Mouse (Mus musculus) liver, embryonic 15.5 days (tissue): ENCODE measurements around the gene Zfp36l2. TPM values are rescaled to one million over a fixed set of nuclear protein-coding genes. Genes with fewer than 3 reads are reported as not detected.
"Not testable (repeated sequence)": the region's sequence is repeated elsewhere in the genome, so short reads cannot be mapped to it uniquely, and the experiment has no call there.

ENCODE experiments used
- ATAC-seq: fragments of 200-750 bp; cut with Nextera tagmentation; 2 replicates; pipeline ENCODE4 v1.8.0; 2017; ENCODE audit warnings: moderate number of reproducible peaks, mild to moderate bottlenecking, moderate library complexity; ENCODE audit not compliant: insufficient read depth
- H3K27ac ChIP-seq: fragments of 300-500 bp; sonication (generic); replicated peaks from 2 replicates; pipeline ENCODE4 v1.5.1; 2015; ENCODE audit warnings: mild to moderate bottlenecking, inconsistent platforms
- H3K27me3 ChIP-seq: fragments of 300-500 bp; sonication (generic); 2 replicates; pipeline ENCODE4 v1.6.1; 2015; ENCODE audit warnings: mild to moderate bottlenecking, inconsistent platforms
- H3K36me3 ChIP-seq: fragments of 300-500 bp; sonication (generic); replicated peaks from 2 replicates; pipeline ENCODE4 v1.6.1; 2015; ENCODE audit warnings: moderate library complexity, mild to moderate bottlenecking, inconsistent platforms
- H3K4me1 ChIP-seq: fragments of 300-500 bp; sonication (generic); replicated peaks from 2 replicates; pipeline ENCODE4 v1.6.1; 2015; ENCODE audit warnings: inconsistent platforms
- H3K4me2 ChIP-seq: fragments of 300-500 bp; sonication (generic); 2 replicates; pipeline ENCODE4 v1.6.1; 2015; ENCODE audit warnings: moderate library complexity, mild to moderate bottlenecking, inconsistent platforms
- H3K4me3 ChIP-seq: fragments of 300-500 bp; sonication (generic); replicated peaks from 2 replicates; pipeline ENCODE4 v1.5.1; 2015; ENCODE audit warnings: mild to moderate bottlenecking, inconsistent platforms
- H3K9ac ChIP-seq: fragments of 300-500 bp; sonication (generic); 2 replicates; pipeline ENCODE4 v1.6.1; 2015; ENCODE audit warnings: moderate library complexity, mild to moderate bottlenecking, inconsistent platforms
- H3K9me3 ChIP-seq: fragments of 300-500 bp; sonication (generic); replicated peaks from 2 replicates; pipeline ENCODE4 v1.6.1; 2016; ENCODE audit warnings: inconsistent platforms
- WGBS: fragments of 180-500 bp; shearing (Covaris S2); methylation state at CpG from one replicate; pipeline ENCODE4 v1.1.7; 2015; ENCODE audit warnings: mixed read lengths; ENCODE audit not compliant: insufficient replicate concordance; 5-methylcytosine and 5-hydroxymethylcytosine counted together
- polyA plus RNA-seq: library from polyadenylated mRNA; unstranded; fragments of >200 nt; fragmentation: Nextera tagmentation; extraction: Ambion mirVana; gene quantifications from 2 replicates; pipeline ENCODE4 v1.2.1, GENCODE M21; 2015

The Zfp36l2 gene
- polyA plus RNA-seq, 1 experiment from 2014 or later, result 7.4 TPM

GRCm38 (mm10) chr17:84218841-84219240, 31.1 kb upstream of the Zfp36l2 start:
- 90% methylated on average over 2 of the region's 2 CpGs for WGBS
- ATAC-seq, result 0 out of 2 replicates have a peak, but pooled peaks have one; percentile 22
- not testable (repeated sequence) for H3K4me2 ChIP-seq, H3K27ac ChIP-seq, H3K9me3 ChIP-seq, H3K9ac ChIP-seq, H3K27me3 ChIP-seq, H3K4me3 ChIP-seq, H3K36me3 ChIP-seq
- peaks cover 11% of the 10 kb centered on the region for H3K4me1 ChIP-seq

GRCm38 (mm10) chr17:84217696-84218095, 29.9 kb upstream of the Zfp36l2 start:
- peaks cover 11% of the 10 kb centered on the region for H3K4me1 ChIP-seq
- H3K9ac ChIP-seq, result no peak overlapping the region
- no peak overlapping the region for H3K27ac ChIP-seq
- H3K4me2 ChIP-seq, result no peak overlapping the region
- no peaks in the 10 kb centered on the region for H3K27me3 ChIP-seq
- H3K4me3 ChIP-seq, result no peak overlapping the region
- peaks cover 9% of the 10 kb centered on the region for H3K36me3 ChIP-seq
- no peak for ATAC-seq
- 74% methylated on average over 3 of the region's 3 CpGs for WGBS
- H3K9me3 ChIP-seq, result no peaks in the 10 kb centered on the region

DNA sequence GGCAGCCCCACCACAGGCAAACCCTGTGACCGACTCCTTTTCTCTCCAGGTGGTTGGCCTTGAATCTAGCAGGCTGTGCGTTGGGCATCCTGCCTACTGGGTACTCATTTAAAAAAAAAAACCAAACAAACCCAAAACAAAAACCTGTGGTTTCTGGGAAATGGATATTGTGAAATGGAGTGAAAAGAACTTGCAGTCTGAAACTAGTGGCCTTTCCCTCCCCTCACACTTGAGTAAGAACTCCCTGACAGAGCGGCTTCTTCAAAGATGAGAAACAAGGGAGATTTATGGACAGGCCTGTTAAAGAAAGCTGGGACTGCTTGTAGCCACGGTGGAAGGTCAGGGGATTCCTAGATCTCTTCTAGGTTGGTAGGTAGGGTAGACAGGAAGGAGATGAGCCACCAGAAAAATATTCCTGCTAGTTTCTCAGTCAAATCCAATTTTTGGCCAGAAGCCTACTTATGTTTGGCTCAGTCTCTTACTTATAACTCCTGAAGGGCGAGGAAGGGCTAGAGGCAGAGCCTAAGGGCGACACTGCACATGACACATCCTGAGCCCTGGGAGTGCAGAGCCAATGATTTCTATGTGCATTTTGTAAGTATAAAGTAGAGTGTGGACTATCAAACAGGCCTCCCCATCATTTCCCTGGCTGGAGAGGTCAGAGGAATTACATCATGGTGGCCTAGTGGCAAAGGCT, 27.7 kb upstream of the Zfp36l2 start:
- no peak for ATAC-seq
- Histone ChIP-seq H3K27me3 (no peaks in the 10 kb centered on the region), H3K9ac (no peak overlapping the region), H3K27ac (no peak overlapping the region), H3K4me3 (no peak overlapping the region), H3K36me3 (peaks cover 9% of the 10 kb centered on the region), H3K4me2 (no peak overlapping the region), H3K9me3 (no peaks in the 10 kb centered on the region), H3K4me1 (peaks cover 11% of the 10 kb centered on the region)
- 62% methylated on average over 6 of the region's 6 CpGs for WGBS

GRCm38 (mm10) chr17:84213464-84213863, 25.7 kb upstream of the Zfp36l2 start:
- no peak overlapping the region for H3K9ac ChIP-seq
- H3K4me1 ChIP-seq, result peaks cover under 1% of the 10 kb centered on the region
- no peak overlapping the region for H3K4me3 ChIP-seq
- H3K27me3 ChIP-seq, result no peaks in the 10 kb centered on the region
- no peaks in the 10 kb centered on the region for H3K9me3 ChIP-seq
- ATAC-seq, result no peak
- 72% methylated on average over 3 of the region's 3 CpGs for WGBS
- H3K4me2 ChIP-seq, result no peak overlapping the region
- no peaks in the 10 kb centered on the region for H3K36me3 ChIP-seq
- H3K27ac ChIP-seq, result no peak overlapping the region

DNA sequence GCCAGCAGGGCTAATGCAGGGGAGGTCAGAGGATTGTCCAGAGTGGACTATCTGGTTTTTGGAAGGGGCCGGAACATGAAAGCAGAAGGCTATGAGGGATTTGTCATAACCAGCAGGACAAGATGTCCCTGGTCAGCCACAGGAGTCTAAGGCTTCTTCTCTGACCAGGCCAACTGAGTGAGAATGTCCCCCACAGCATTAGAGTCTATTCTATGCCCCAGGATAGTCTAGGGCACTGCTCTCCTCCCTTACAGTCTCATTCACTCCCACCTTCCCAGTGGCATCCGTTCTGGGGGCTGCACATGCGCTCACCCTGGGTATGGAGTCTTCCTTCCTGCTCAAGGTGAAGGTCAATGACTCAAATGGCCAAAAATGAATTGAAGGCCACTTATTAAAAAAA, 19.9 kb upstream of the Zfp36l2 start:
- no peaks in the 10 kb centered on the region for H3K27me3 ChIP-seq
- no peak overlapping the region for H3K27ac ChIP-seq
- no peak overlapping the region for H3K4me3 ChIP-seq
- no peak for ATAC-seq
- 76% methylated on average over 3 of the region's 3 CpGs for WGBS
- peaks cover 8% of the 10 kb centered on the region; the same call in 1 of the 2 replicates for H3K4me1 ChIP-seq
- no peaks in the 10 kb centered on the region for H3K9me3 ChIP-seq
- H3K36me3 ChIP-seq, result no peaks in the 10 kb centered on the region
- no peak overlapping the region for H3K9ac ChIP-seq
- H3K4me2 ChIP-seq, result no peak overlapping the region

DNA sequence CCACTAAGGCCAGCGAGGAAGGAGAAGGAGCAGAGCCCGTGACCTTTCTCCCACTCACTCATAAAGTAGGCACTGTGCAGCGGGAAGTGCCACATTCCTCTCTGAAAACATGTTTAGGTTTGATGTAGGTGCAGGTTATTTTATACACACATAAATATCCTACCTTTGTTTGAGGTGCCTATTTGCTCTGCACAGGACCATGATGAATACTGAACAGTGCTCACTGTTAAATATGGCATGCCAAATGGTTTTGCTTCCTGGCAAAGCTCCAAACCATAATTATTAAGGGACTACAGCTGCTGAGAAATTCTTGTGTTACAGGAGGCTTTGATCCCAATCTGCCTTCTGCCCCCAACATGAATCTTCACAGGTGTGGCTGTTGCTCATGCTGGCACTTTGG, 18.5 kb upstream of the Zfp36l2 start:
- no peaks in the 10 kb centered on the region for H3K36me3 ChIP-seq
- H3K4me2 ChIP-seq, result no peak overlapping the region
- ATAC-seq, result no peak
- WGBS, result 73% methylated on average over 3 of the region's 3 CpGs
- H3K9me3 ChIP-seq, result no peaks in the 10 kb centered on the region
- no peak overlapping the region for H3K4me3 ChIP-seq
- peaks cover 8% of the 10 kb centered on the region; the same call in 1 of the 2 replicates for H3K4me1 ChIP-seq
- H3K9ac ChIP-seq, result no peak overlapping the region
- H3K27me3 ChIP-seq, result no peaks in the 10 kb centered on the region
- no peak overlapping the region for H3K27ac ChIP-seq

GRCm38 (mm10) chr17:84204962-84205361, 17.2 kb upstream of the Zfp36l2 start:
- Histone ChIP-seq H3K27me3 (no peaks in the 10 kb centered on the region), H3K36me3 (no peaks in the 10 kb centered on the region), H3K4me1 (peaks cover 11% of the 10 kb centered on the region; the same call in 1 of the 2 replicates), H3K27ac (no peak overlapping the region), H3K9ac (no peak overlapping the region), H3K9me3 (no peaks in the 10 kb centered on the region), H3K4me3 (no peak overlapping the region), H3K4me2 (no peak overlapping the region)
- 69% methylated on average over 5 of the region's 5 CpGs for WGBS
- no peak for ATAC-seq

DNA sequence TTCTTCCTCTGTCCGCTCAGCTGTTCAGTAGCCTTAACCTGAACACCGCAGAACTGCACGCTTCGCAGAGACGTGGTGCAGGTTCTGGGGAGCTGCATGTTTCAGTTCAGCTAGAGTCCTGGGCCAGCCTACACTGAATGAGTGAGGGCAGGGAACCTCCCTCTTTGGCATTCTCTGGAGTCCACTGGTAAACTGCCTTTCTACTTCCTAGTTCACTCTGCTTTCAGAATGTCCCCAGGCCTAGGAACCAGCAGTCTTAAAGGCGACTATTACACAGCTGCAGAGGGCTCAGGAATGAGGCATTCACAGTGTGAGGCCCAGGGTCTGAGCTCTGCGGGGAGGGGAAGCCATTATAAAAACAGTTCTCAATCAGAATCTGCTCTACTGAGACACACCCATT, 15.6 kb upstream of the Zfp36l2 start:
- Histone ChIP-seq H3K4me2 (no peak overlapping the region), H3K4me1 (peaks cover 14% of the 10 kb centered on the region), H3K27me3 (no peaks in the 10 kb centered on the region), H3K36me3 (no peaks in the 10 kb centered on the region), H3K27ac (no peak overlapping the region), H3K9me3 (no peaks in the 10 kb centered on the region), H3K4me3 (no peak overlapping the region), H3K9ac (no peak overlapping the region)
- WGBS, result 80% methylated on average over 7 of the region's 7 CpGs
- ATAC-seq, result no peak

GRCm38 (mm10) chr17:84201183-84201582, 13.4 kb upstream of the Zfp36l2 start:
- Histone ChIP-seq H3K36me3 (no peaks in the 10 kb centered on the region), H3K4me1 (peaks cover 18% of the 10 kb centered on the region), H3K9me3 (no peaks in the 10 kb centered on the region), H3K4me3 (no peak overlapping the region), H3K27me3 (no peaks in the 10 kb centered on the region), H3K9ac (no peak overlapping the region), H3K4me2 (no peak overlapping the region), H3K27ac (no peak overlapping the region)
- WGBS, result 76% methylated on average over 5 of the region's 5 CpGs
- ATAC-seq, result no peak

- ATAC-seq, result no peak
These were observed 10.2 kb upstream of the Zfp36l2 start for GRCm38 (mm10) chr17:84197912-84198344.

DNA sequence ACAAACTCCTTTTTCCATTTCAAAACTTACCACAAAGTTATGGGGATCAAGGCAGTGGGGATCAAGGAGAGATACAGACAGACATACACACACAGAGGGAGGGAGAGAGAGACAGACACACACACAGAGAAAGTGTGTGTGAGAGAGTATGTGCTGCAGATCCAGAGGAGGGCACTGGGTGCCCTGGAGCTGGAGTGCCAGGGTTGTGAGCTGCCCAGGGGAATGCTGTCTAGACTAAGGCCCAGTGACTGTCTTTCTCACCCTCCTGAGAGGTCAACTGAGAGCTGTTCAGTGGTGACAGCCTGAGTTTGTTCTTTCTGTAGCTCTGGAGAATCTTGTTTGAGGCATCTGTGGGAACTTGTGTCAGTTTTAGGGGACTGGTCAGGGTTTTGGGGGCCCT, 8.6 kb upstream of the Zfp36l2 start:
- H3K27me3 ChIP-seq, result no peaks in the 10 kb centered on the region
- no peak overlapping the region for H3K4me2 ChIP-seq
- peaks cover 19% of the 10 kb centered on the region for H3K4me1 ChIP-seq
- H3K4me3 ChIP-seq, result no peak overlapping the region
- no peak overlapping the region for H3K27ac ChIP-seq
- no peak for ATAC-seq
- H3K36me3 ChIP-seq, result peaks cover 16% of the 10 kb centered on the region
- H3K9me3 ChIP-seq, result no peaks in the 10 kb centered on the region
- no peak overlapping the region for H3K9ac ChIP-seq

More at GRCm38 (mm10) chr17:84197912-84198344, 10.2 kb upstream of the Zfp36l2 start:
- no peak overlapping the region for H3K4me2 ChIP-seq
- H3K9ac ChIP-seq, result no peak overlapping the region
- 69% methylated on average over 4 of the region's 4 CpGs for WGBS
- H3K4me3 ChIP-seq, result no peak overlapping the region
- 0 out of 2 replicates have a peak, but pooled peaks cover 4% of the 10 kb centered on the region for H3K36me3 ChIP-seq
- H3K9me3 ChIP-seq, result no peaks in the 10 kb centered on the region
- no peak overlapping the region for H3K27ac ChIP-seq
- no peaks in the 10 kb centered on the region for H3K27me3 ChIP-seq
- H3K4me1 ChIP-seq, result peaks cover 19% of the 10 kb centered on the region

DNA sequence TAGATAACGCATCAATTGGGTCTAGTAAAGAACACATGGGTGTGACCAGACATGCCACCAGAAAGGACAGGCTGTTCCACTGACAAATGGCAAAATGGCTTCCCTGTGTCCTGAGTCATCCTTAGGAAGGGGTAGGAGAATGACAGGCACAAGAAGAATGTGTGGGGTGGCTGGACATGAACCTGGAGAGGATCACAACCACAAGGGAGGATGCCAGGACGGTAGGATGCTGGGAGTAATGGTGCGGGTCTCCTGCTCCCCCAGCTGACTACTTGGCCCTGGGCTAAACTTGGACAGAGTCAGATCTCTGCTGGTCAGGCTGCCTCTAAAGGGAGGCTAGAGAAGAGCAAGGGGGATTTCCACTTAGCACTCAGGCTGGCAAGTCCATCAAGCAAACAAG, 8.1 kb upstream of the Zfp36l2 start:
- no peak overlapping the region for H3K4me3 ChIP-seq
- H3K4me2 ChIP-seq, result no peak overlapping the region
- no peaks in the 10 kb centered on the region for H3K27me3 ChIP-seq
- ATAC-seq, result no peak
- no peak overlapping the region for H3K27ac ChIP-seq
- WGBS, result 77% methylated on average over 3 of the region's 3 CpGs
- H3K9ac ChIP-seq, result no peak overlapping the region
- no peaks in the 10 kb centered on the region for H3K9me3 ChIP-seq
- H3K4me1 ChIP-seq, result peaks cover 22% of the 10 kb centered on the region
- peaks cover 16% of the 10 kb centered on the region for H3K36me3 ChIP-seq
